Mouse (Mus musculus) small intestine, adult 2 months (tissue): Measurements from ENCODE around the gene Gm34302. TPM values are rescaled to one million over a fixed set of nuclear protein-coding genes. Genes with fewer than 3 reads are reported as not detected.
A peak's percentile ranks its signal among the peaks of the same experiment; 100 is the strongest.
"Not testable (repeated sequence)": the region's sequence is repeated elsewhere in the genome, so short reads cannot be mapped to it uniquely, and the experiment has no call there.

Experiments used
- H3K27ac ChIP-seq: fragments of 200-500 bp; 2 replicates; pipeline ENCODE4 v1.5.1; 2012; ENCODE audit warnings: low read depth, low read length, control low read depth, inconsistent platforms; ENCODE audit not compliant: insufficient read depth
- H3K27me3 ChIP-seq: fragments of 200-500 bp; 2 replicates; pipeline ENCODE4 v1.6.1; 2012; ENCODE audit warnings: mild to moderate bottlenecking, moderate library complexity, low read length, inconsistent platforms; ENCODE audit not compliant: control insufficient read depth, insufficient read depth
- H3K36me3 ChIP-seq: fragments of 200-500 bp; 2 replicates; pipeline ENCODE4 v1.6.1; 2012; ENCODE audit warnings: mild to moderate bottlenecking, low read length, control low read depth, inconsistent platforms; ENCODE audit not compliant: control insufficient read depth, insufficient read depth
- H3K4me1 ChIP-seq: fragments of 200-500 bp; 2 replicates; pipeline ENCODE4 v1.6.1; 2012; ENCODE audit warnings: low read length, inconsistent platforms, mixed read lengths; ENCODE audit not compliant: control insufficient read depth, insufficient read depth, insufficient read length
- H3K4me3 ChIP-seq: fragments of 200-500 bp; 2 replicates; pipeline ENCODE4 v1.5.1; 2012; ENCODE audit warnings: low read depth, mild to moderate bottlenecking, control low read depth, inconsistent platforms, low read length, moderate library complexity
- CTCF ChIP-seq: fragments of 200-500 bp; IDR thresholded peaks from 2 replicates; pipeline ENCODE4 v1.5.1; 2012; ENCODE audit warnings: low read depth, mild to moderate bottlenecking, control low read depth, inconsistent platforms, low read length, moderate library complexity, mixed read lengths; ENCODE audit not compliant: insufficient replicate concordance, insufficient read length; ENCODE audit errors: extremely low read depth
- POLR2A ChIP-seq: fragments of 200-500 bp; IDR thresholded peaks from 2 replicates; pipeline ENCODE4 v1.6.1; 2012; ENCODE audit warnings: low read depth, mild to moderate bottlenecking, control low read depth, inconsistent platforms, low read length, moderate library complexity
- WGBS: fragments of 180-500 bp; shearing (Covaris S2); methylation state at CpG from one replicate; pipeline ENCODE4 v1.1.7; 2018; 5-methylcytosine and 5-hydroxymethylcytosine counted together
- polyA plus RNA-seq: library from polyadenylated mRNA; depleted of rRNA; stranded (reverse); fragments of >200 nt; gene quantifications from 2 replicates; pipeline ENCODE4 v1.2.3, GENCODE M21; 2012; rRNA removed

The Gm34302 gene
- not detected in 2 replicates for polyA plus RNA-seq

GRCm38 (mm10) chr3:63483726-63484125, at the start of gene Gm34302:
TSS of gene Gm34302 (minus strand) at chr3:63483879.
- Histone ChIP-seq H3K36me3 (no peaks in the 10 kb centered on the region), H3K4me1 (no peaks in the 10 kb centered on the region)
- WGBS = 23% methylated on average over 1 of the region's 1 CpGs

DNA sequence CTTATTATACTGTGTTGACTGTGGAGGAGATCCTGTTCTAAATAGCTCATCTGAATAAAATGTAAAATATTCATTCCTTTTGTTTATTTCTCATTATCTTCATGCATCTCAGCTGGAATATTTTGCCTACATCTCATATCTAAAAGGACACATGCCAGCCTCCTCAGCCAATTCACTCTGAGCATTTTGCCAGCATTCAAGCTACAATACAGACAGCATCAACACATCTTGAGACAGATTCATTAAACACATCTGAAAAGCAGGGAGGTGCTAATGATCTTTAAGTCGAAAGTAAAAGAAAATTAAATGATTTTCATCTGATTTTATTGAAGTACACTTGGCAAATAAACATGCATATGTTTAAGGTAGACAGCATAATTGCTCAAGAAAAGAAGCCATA, 48.2 kb upstream of the Gm34302 start:
- no peak for TF ChIP-seq CTCF
- no peak for TF ChIP-seq POLR2A
- Histone ChIP-seq H3K4me3 (no peak overlapping the region), H3K27me3 (no peaks in the 10 kb centered on the region), H3K4me1 (no peaks in the 10 kb centered on the region), H3K27ac (no peak overlapping the region), H3K36me3 (no peaks in the 10 kb centered on the region)
- 43% methylated on average over 1 of the region's 1 CpGs for WGBS

More at GRCm38 (mm10) chr3:63483726-63484125, at the start of gene Gm34302:
- TF ChIP-seq CTCF = no peak
- no peak for TF ChIP-seq POLR2A
- H3K27me3 ChIP-seq = no peaks in the 10 kb centered on the region
- no peak within 1 kb of the TSS for H3K27ac ChIP-seq
- no peak within 1 kb of the TSS for H3K4me3 ChIP-seq

- Histone ChIP-seq H3K4me3 (no peak overlapping the region), H3K27me3 (no peaks in the 10 kb centered on the region), H3K27ac (peak overlapping the region; percentile 75; the same call in 1 of the 2 replicates), H3K36me3 (no peaks in the 10 kb centered on the region), H3K4me1 (peaks cover 2% of the 10 kb centered on the region; the same call in 1 of the 2 replicates)
- 67% methylated on average over 1 of the region's 1 CpGs for WGBS
- no peak for TF ChIP-seq POLR2A
- no peak for TF ChIP-seq CTCF
These were observed 34.0 kb upstream of the Gm34302 start for GRCm38 (mm10) chr3:63517681-63518080.

DNA sequence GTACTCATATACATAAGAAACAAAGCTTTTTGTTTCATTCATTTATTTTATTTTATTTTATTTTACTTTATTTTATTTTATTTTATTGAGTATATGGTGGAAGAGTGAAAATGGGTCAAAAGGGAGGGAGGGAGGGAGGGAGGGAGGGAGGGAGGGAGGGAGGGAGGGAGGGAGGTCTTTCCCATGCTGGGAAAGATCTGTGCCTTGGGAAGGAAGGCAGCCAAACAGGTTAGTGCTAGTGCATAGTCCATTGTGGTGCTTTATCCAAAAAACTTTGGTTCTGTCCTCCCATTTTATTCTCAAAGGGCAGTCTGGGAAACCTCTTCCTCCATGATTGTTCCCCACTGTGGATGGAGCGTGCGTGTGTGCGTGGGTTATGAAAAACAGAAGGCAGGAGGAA, 32.6 kb upstream of the Gm34302 start:
- H3K4me1 ChIP-seq, H3K27ac ChIP-seq, H3K4me3 ChIP-seq, H3K27me3 ChIP-seq, H3K36me3 ChIP-seq: not testable (repeated sequence)
- WGBS = 93% methylated on average over 3 of the region's 3 CpGs

- no peaks in the 10 kb centered on the region for H3K27me3 ChIP-seq
- WGBS = 88% methylated on average over 6 of the region's 6 CpGs
- H3K36me3 ChIP-seq = no peaks in the 10 kb centered on the region
- no peak overlapping the region for H3K4me3 ChIP-seq
- no peak for TF ChIP-seq CTCF
- H3K4me1 ChIP-seq = peaks cover 4% of the 10 kb centered on the region; the same call in 1 of the 2 replicates
- H3K27ac ChIP-seq = no peak overlapping the region
These were observed 27.6 kb upstream of the Gm34302 start for GRCm38 (mm10) chr3:63511316-63511715.

- no peak for TF ChIP-seq CTCF
- TF ChIP-seq POLR2A = no peak
- WGBS = 57% methylated on average over 2 of the region's 2 CpGs
- Histone ChIP-seq H3K27me3 (no peaks in the 10 kb centered on the region), H3K4me1 (peaks cover 4% of the 10 kb centered on the region; the same call in 1 of the 2 replicates), H3K27ac (peak overlapping the region; percentile 75), H3K36me3 (no peaks in the 10 kb centered on the region), H3K4me3 (no peak overlapping the region)
These were observed 25.8 kb upstream of the Gm34302 start for GRCm38 (mm10) chr3:63509484-63509883.

GRCm38 (mm10) chr3:63508924-63509323, 25.2 kb upstream of the Gm34302 start:
- H3K36me3 ChIP-seq = no peaks in the 10 kb centered on the region
- peak overlapping the region; percentile 75 for H3K27ac ChIP-seq
- WGBS = 52% methylated on average over 5 of the region's 5 CpGs
- no peaks in the 10 kb centered on the region for H3K27me3 ChIP-seq
- TF ChIP-seq POLR2A (no peak), CTCF (no peak)
- H3K4me1 ChIP-seq = peaks cover 4% of the 10 kb centered on the region; the same call in 1 of the 2 replicates
- H3K4me3 ChIP-seq = no peak overlapping the region

DNA sequence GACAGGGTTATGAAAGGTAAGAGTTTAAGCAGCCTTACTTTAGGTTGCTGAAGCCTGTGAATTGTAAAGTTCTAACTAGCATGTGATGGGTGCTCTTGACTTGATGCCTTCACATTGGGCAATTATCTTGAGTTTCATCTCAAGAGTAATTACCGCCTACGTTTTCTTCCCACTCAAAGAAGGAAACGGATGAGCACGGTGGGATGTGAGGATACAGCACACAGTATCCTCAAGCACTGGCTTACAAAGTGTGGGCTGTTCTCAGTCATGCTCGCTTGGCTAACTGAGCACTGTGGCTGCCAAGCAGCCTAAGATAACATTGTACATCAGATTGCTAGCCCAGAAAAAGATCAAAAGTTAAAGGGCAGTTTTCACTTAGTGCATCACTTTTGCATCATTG, 20.8 kb upstream of the Gm34302 start:
- TF ChIP-seq POLR2A (no peak), CTCF (no peak)
- 80% methylated on average over 5 of the region's 5 CpGs for WGBS
- Histone ChIP-seq H3K27ac (no peak overlapping the region), H3K4me1 (peaks cover 4% of the 10 kb centered on the region; the same call in 1 of the 2 replicates), H3K27me3 (no peaks in the 10 kb centered on the region), H3K4me3 (no peak overlapping the region), H3K36me3 (no peaks in the 10 kb centered on the region)
